Comparison of ENCODE assay signal across 22 mouse cellular contexts in the genomic region with DNA sequence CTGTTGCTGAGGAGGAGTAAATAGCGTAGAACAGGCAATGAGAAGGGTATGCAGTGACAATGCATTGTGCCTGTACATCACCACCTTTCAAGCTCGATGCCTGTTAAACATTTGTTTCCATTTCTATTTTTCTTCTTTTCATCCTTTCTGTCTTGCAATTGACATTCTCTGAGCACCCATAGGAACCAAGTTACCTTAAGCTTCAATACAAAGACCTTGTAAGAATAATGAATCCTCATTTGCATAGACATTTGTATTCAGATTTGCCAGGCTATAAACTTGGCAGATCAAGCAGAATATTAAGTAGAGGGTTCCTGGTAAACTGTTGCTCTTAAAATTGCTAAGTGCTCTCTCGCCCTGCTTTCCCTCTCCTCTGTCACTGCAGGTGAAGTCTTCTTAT.
DNase-seq lines count a peak whose midpoint lies in the region; ATAC-seq and TF ChIP-seq lines count a peak whose summit lies in the region.
"Had no signal": no experiment of that assay in that cellular context is flagged by ENCODE, and none has a peak within 500 bp of the region (broad histone marks: within the 10 kb centered on the region; RNA-seq: fewer than 3 reads in every experiment).

No protein-coding gene starts in this region.

- no peak for ATAC-seq in forebrain, embryonic 11.5 days (replicated peaks; ENCODE audit: low FRiP score)
- ATAC-seq in forebrain, embryonic 16.5 days, result peak; percentile 18; the same call in 1 of the 2 replicates
- 0 out of 2 replicates have a peak, but pooled peaks have one; percentile 9 for ATAC-seq in midbrain, embryonic 16.5 days
- no peak for ATAC-seq in erythroblast, adult 5-6 weeks (replicated peaks; ENCODE audit: low FRiP score, poor library complexity, severe bottlenecking)
- no peak for ATAC-seq in kidney, embryonic 14.5 days (ENCODE audit: low FRiP score, low TSS enrichment)
- ATAC-seq: activated CD4-positive, CD25-positive, alpha-beta regulatory T cell, adult 4 months; intestine, embryonic 16.5 days; liver, embryonic 12.5 days had no signal

- TF ChIP-seq CTCF in lung, adult 2 months (IDR thresholded peaks at IDR 0.05; ENCODE audit: insufficient read depth, low read length), result no peak

- H3K9ac ChIP-seq in forebrain, embryonic 11.5 days (ENCODE audit: low read length), result no peak overlapping the region
- no peak overlapping the region for H3K9ac ChIP-seq in forebrain, embryonic 16.5 days (replicated peaks; ENCODE audit: low read depth, low read length)
- peak overlapping the region; percentile 46; the same call in 1 of the 2 replicates for H3K9ac ChIP-seq in midbrain, embryonic 16.5 days (ENCODE audit: low read depth, low read length)
- no peak overlapping the region for H3K9ac ChIP-seq in kidney, embryonic 14.5 days (ENCODE audit: low read depth, low read length)
- H3K9ac ChIP-seq: limb, embryonic 12.5 days; liver, embryonic 12.5 days; lung, embryonic 14.5 days had no signal

- WGBS in forebrain, embryonic 11.5 days, result 49% methylated on average over 3 of the region's 3 CpGs
- WGBS in forebrain, embryonic 10.5 days, result 76% methylated on average over 3 of the region's 3 CpGs
- WGBS in forebrain, embryonic 16.5 days, result 6% methylated on average over 3 of the region's 3 CpGs
- 19% methylated on average over 3 of the region's 3 CpGs for WGBS in midbrain, embryonic 16.5 days
- 63% methylated on average over 3 of the region's 3 CpGs for WGBS in lung, adult 2 months
- 65% methylated on average over 3 of the region's 3 CpGs for WGBS in kidney, embryonic 14.5 days

- 0 out of 2 replicates have a peak overlapping the region, but pooled peaks have one; percentile 7 for H3K27ac ChIP-seq in forebrain, embryonic 11.5 days (ENCODE audit: low read depth, low read length)
- H3K27ac ChIP-seq in forebrain, embryonic 10.5 days, result no peak overlapping the region
- H3K27ac ChIP-seq in forebrain, embryonic 16.5 days (ENCODE audit: low read length), result peak overlapping the region; percentile 56
- H3K27ac ChIP-seq in midbrain, embryonic 16.5 days (ENCODE audit: low read length), result peak overlapping the region; percentile 73
- no peak overlapping the region for H3K27ac ChIP-seq in kidney, embryonic 14.5 days (ENCODE audit: low read depth, low read length)
- H3K27ac ChIP-seq: heart, adult 2 months; limb, embryonic 12.5 days; liver, embryonic 12.5 days had no signal

- H3K36me3 ChIP-seq in forebrain, embryonic 11.5 days (ENCODE audit: control insufficient read depth, insufficient read depth, low read length), result no peaks in the 10 kb centered on the region
- H3K36me3 ChIP-seq in forebrain, embryonic 10.5 days (replicated peaks), result no peaks in the 10 kb centered on the region
- H3K36me3 ChIP-seq in forebrain, embryonic 16.5 days (ENCODE audit: control insufficient read depth, insufficient read depth), result no peaks in the 10 kb centered on the region
- H3K36me3 ChIP-seq in midbrain, embryonic 16.5 days (ENCODE audit: control insufficient read depth, insufficient read depth, low read length), result no peaks in the 10 kb centered on the region
- H3K36me3 ChIP-seq in kidney, embryonic 14.5 days (ENCODE audit: control insufficient read depth, insufficient read depth, low read length), result no peaks in the 10 kb centered on the region
- H3K36me3 ChIP-seq: limb, embryonic 12.5 days; liver, embryonic 12.5 days had no signal

- no peaks in the 10 kb centered on the region for H3K27me3 ChIP-seq in forebrain, embryonic 11.5 days (ENCODE audit: control insufficient read depth, insufficient read depth, low read length)
- H3K27me3 ChIP-seq in forebrain, embryonic 10.5 days (ENCODE audit: poor library complexity, severe bottlenecking), result no peaks in the 10 kb centered on the region
- H3K27me3 ChIP-seq in forebrain, embryonic 16.5 days (replicated peaks; ENCODE audit: control insufficient read depth, insufficient read depth, low read length), result no peaks in the 10 kb centered on the region
- H3K27me3 ChIP-seq in midbrain, embryonic 16.5 days (ENCODE audit: control insufficient read depth, insufficient read depth, low read depth, low read length), result no peaks in the 10 kb centered on the region
- H3K27me3 ChIP-seq in kidney, embryonic 14.5 days (ENCODE audit: control insufficient read depth, insufficient read depth, low read length), result no peaks in the 10 kb centered on the region
- H3K27me3 ChIP-seq: limb, embryonic 12.5 days; liver, embryonic 12.5 days had no signal

- H3K4me1 ChIP-seq in forebrain, embryonic 11.5 days (replicated peaks; ENCODE audit: control insufficient read depth, insufficient read depth, low read length), result peaks cover 11% of the 10 kb centered on the region; the same call in 1 of the 2 replicates
- H3K4me1 ChIP-seq in forebrain, embryonic 10.5 days, result peaks cover 36% of the 10 kb centered on the region
- H3K4me1 ChIP-seq in forebrain, embryonic 16.5 days (replicated peaks; ENCODE audit: control insufficient read depth, insufficient read depth, low read length), result peaks cover 20% of the 10 kb centered on the region
- H3K4me1 ChIP-seq in midbrain, embryonic 16.5 days (ENCODE audit: control insufficient read depth, insufficient read depth, low read length), result peaks cover 11% of the 10 kb centered on the region
- H3K4me1 ChIP-seq in lung, adult 2 months (ENCODE audit: control insufficient read depth, insufficient read depth, low read length), result no peaks in the 10 kb centered on the region
- H3K4me1 ChIP-seq in kidney, embryonic 14.5 days (ENCODE audit: control insufficient read depth, insufficient read depth, low read length), result no peaks in the 10 kb centered on the region
- H3K4me1 ChIP-seq: liver, embryonic 12.5 days had no signal

- DNase-seq in forebrain, embryonic 11.5 days (ENCODE audit: low spot score), result no peak
- DNase-seq in forebrain, embryonic 10.5 days (ENCODE audit: extremely low spot score, low spot score), result no peak
- peak; percentile 2 for DNase-seq in brain, adult 2 months (ENCODE audit: low read depth, low spot score)
- DNase-seq in lung, adult 2 months, result no peak
- DNase-seq: adrenal gland, postnatal 10 days; cerebellum, adult 11-12 months; cerebellum, postnatal 25 days; gastrocnemius, postnatal 10 days; heart, adult 2 months; heart, postnatal 4 days; lung, embryonic 14.5 days; lung, postnatal 4 days; thymus, adult 18-20 months; thymus, postnatal 4 days had no signal

- no peak overlapping the region for H3K4me2 ChIP-seq in forebrain, embryonic 11.5 days (ENCODE audit: low read depth, low read length, severe bottlenecking)
- H3K4me2 ChIP-seq in forebrain, embryonic 16.5 days (ENCODE audit: low read length), result peak overlapping the region; percentile 47
- peak overlapping the region; percentile 31 for H3K4me2 ChIP-seq in midbrain, embryonic 16.5 days (ENCODE audit: low read length)
- H3K4me2 ChIP-seq in kidney, embryonic 14.5 days (replicated peaks; ENCODE audit: low read depth, low read length), result no peak overlapping the region
- H3K4me2 ChIP-seq: limb, embryonic 12.5 days; liver, embryonic 12.5 days; lung, embryonic 14.5 days had no signal

- no peak for TF ChIP-seq POLR2A in lung, adult 2 months (IDR thresholded peaks at IDR 0.05; ENCODE audit: borderline replicate concordance, extremely low read depth, low read depth, low read length)

- H3K9me3 ChIP-seq in forebrain, embryonic 11.5 days (ENCODE audit: control insufficient read depth, low read length), result no peaks in the 10 kb centered on the region
- H3K9me3 ChIP-seq in forebrain, embryonic 10.5 days, result no peaks in the 10 kb centered on the region
- H3K9me3 ChIP-seq in forebrain, embryonic 16.5 days (ENCODE audit: control insufficient read depth, low read length), result no peaks in the 10 kb centered on the region
- no peaks in the 10 kb centered on the region for H3K9me3 ChIP-seq in midbrain, embryonic 16.5 days (replicated peaks; ENCODE audit: control insufficient read depth, low read length, poor library complexity, severe bottlenecking)
- no peaks in the 10 kb centered on the region for H3K9me3 ChIP-seq in kidney, embryonic 14.5 days (ENCODE audit: control insufficient read depth, low read length)
- H3K9me3 ChIP-seq: limb, embryonic 12.5 days; liver, embryonic 12.5 days had no signal

- H3K4me3 ChIP-seq in forebrain, embryonic 11.5 days (ENCODE audit: low read depth, low read length), result no peak overlapping the region
- no peak overlapping the region for H3K4me3 ChIP-seq in forebrain, embryonic 10.5 days
- H3K4me3 ChIP-seq in forebrain, embryonic 16.5 days (replicated peaks; ENCODE audit: low read length), result peak overlapping the region; percentile 37
- H3K4me3 ChIP-seq in midbrain, embryonic 16.5 days (ENCODE audit: low read depth, low read length), result peak overlapping the region; percentile 34
- H3K4me3 ChIP-seq in lung, adult 2 months (replicated peaks; ENCODE audit: extremely low read depth, low read depth, low read length), result no peak overlapping the region
- H3K4me3 ChIP-seq in kidney, embryonic 14.5 days (ENCODE audit: low read length), result no peak overlapping the region
- H3K4me3 ChIP-seq: heart, adult 2 months; limb, embryonic 12.5 days; liver, embryonic 12.5 days had no signal

Comparison
In these comparisons a context has a peak if more than half of its experiments do, and no peak if none do; other contexts are left out.
1. ATAC-seq: peak in forebrain, embryonic 16.5 days (single experiment) and midbrain, embryonic 16.5 days (single experiment); none in forebrain, embryonic 11.5 days (single experiment), erythroblast, adult 5-6 weeks (single experiment) and kidney, embryonic 14.5 days (single experiment).
2. H3K27ac ChIP-seq: peak in forebrain, embryonic 11.5 days (single experiment), forebrain, embryonic 16.5 days (single experiment) and midbrain, embryonic 16.5 days (single experiment); none in forebrain, embryonic 10.5 days (single experiment) and kidney, embryonic 14.5 days (single experiment).
3. H3K4me2 ChIP-seq: peak in forebrain, embryonic 16.5 days (single experiment) and midbrain, embryonic 16.5 days (single experiment); none in forebrain, embryonic 11.5 days (single experiment) and kidney, embryonic 14.5 days (single experiment).
4. H3K4me3 ChIP-seq: peak in forebrain, embryonic 16.5 days (single experiment) and midbrain, embryonic 16.5 days (single experiment); none in forebrain, embryonic 11.5 days (single experiment), forebrain, embryonic 10.5 days (single experiment), lung, adult 2 months (single experiment) and kidney, embryonic 14.5 days (single experiment).